Mouse (Mus musculus) embryonic facial prominence, embryonic 15.5 days (tissue): ENCODE data around the gene Col23a1. TPM values are rescaled to one million over a fixed set of nuclear protein-coding genes. Genes with fewer than 3 reads are reported as not detected.

Experiments used
- ATAC-seq: fragments of 200-750 bp; cut with Nextera tagmentation; 2 replicates; pipeline ENCODE4 v1.8.0; 2017; ENCODE audit warnings: low read depth, moderate TSS enrichment; ENCODE audit not compliant: insufficient number of reproducible peaks, low FRiP score, low TSS enrichment
- H3K27ac ChIP-seq: fragments of 300-500 bp; sonication (generic); replicated peaks from 2 replicates; pipeline ENCODE4 v1.5.1; 2015; ENCODE audit warnings: mild to moderate bottlenecking, inconsistent platforms
- H3K27me3 ChIP-seq: fragments of 300-500 bp; sonication (generic); 2 replicates; pipeline ENCODE4 v1.6.1; 2015; ENCODE audit warnings: inconsistent platforms
- H3K36me3 ChIP-seq: fragments of 300-500 bp; sonication (generic); 2 replicates; pipeline ENCODE4 v1.6.1; 2015; ENCODE audit warnings: mild to moderate bottlenecking, inconsistent platforms
- H3K4me1 ChIP-seq: fragments of 300-500 bp; sonication (generic); 2 replicates; pipeline ENCODE4 v1.6.1; 2015; ENCODE audit warnings: inconsistent platforms
- H3K4me2 ChIP-seq: fragments of 300-500 bp; sonication (generic); replicated peaks from 2 replicates; pipeline ENCODE4 v1.6.1; 2015; ENCODE audit warnings: mild to moderate bottlenecking, inconsistent platforms
- H3K4me3 ChIP-seq: fragments of 300-500 bp; sonication (generic); replicated peaks from 2 replicates; pipeline ENCODE4 v1.5.1; 2015; ENCODE audit warnings: mild to moderate bottlenecking, inconsistent platforms
- H3K9ac ChIP-seq: fragments of 300-500 bp; sonication (generic); 2 replicates; pipeline ENCODE4 v1.6.1; 2015; ENCODE audit warnings: inconsistent platforms
- H3K9me3 ChIP-seq: fragments of 300-500 bp; sonication (generic); replicated peaks from 2 replicates; pipeline ENCODE4 v1.6.1; 2016; ENCODE audit warnings: inconsistent platforms
- WGBS: fragments of 180-500 bp; shearing (Covaris S2); methylation state at CpG from one replicate; pipeline ENCODE4 v1.1.7; 2015; 5-methylcytosine and 5-hydroxymethylcytosine counted together
- polyA plus RNA-seq: library from polyadenylated mRNA; unstranded; fragments of >200 nt; fragmentation: Nextera tagmentation; extraction: Ambion mirVana; gene quantifications from 2 replicates; pipeline ENCODE4 v1.2.1, GENCODE M21; 2015

The Col23a1 gene
- polyA plus RNA-seq, 1 experiment from 2014 or later = 26.2 TPM

- WGBS = 78% methylated on average over 4 of the region's 4 CpGs
- Histone ChIP-seq H3K4me2 (no peak overlapping the region), H3K36me3 (no peaks in the 10 kb centered on the region), H3K4me1 (0 out of 2 replicates have a peak, but pooled peaks cover 4% of the 10 kb centered on the region), H3K27me3 (no peaks in the 10 kb centered on the region), H3K9me3 (no peaks in the 10 kb centered on the region), H3K27ac (no peak overlapping the region), H3K9ac (no peak overlapping the region), H3K4me3 (no peak overlapping the region)
- no peak for ATAC-seq
Measured at GRCm38 (mm10) chr11:51493421-51493820, 203.7 kb downstream of the Col23a1 start.

- Histone ChIP-seq H3K9ac (no peak overlapping the region), H3K4me3 (no peak overlapping the region), H3K27me3 (no peaks in the 10 kb centered on the region), H3K4me2 (no peak overlapping the region), H3K27ac (no peak overlapping the region), H3K9me3 (no peaks in the 10 kb centered on the region), H3K36me3 (no peaks in the 10 kb centered on the region), H3K4me1 (no peaks in the 10 kb centered on the region)
- WGBS = 46% methylated on average over 5 of the region's 5 CpGs
- no peak for ATAC-seq
Measured at GRCm38 (mm10) chr11:51494178-51494577, 204.5 kb downstream of the Col23a1 start.

- no peak overlapping the region for H3K4me3 ChIP-seq
- H3K4me2 ChIP-seq = no peak overlapping the region
- ATAC-seq = no peak
- no peaks in the 10 kb centered on the region for H3K36me3 ChIP-seq
- no peaks in the 10 kb centered on the region for H3K9me3 ChIP-seq
- no peaks in the 10 kb centered on the region for H3K27me3 ChIP-seq
- H3K4me1 ChIP-seq = peaks cover 11% of the 10 kb centered on the region
- H3K27ac ChIP-seq = no peak overlapping the region
- no peak overlapping the region for H3K9ac ChIP-seq
Measured at GRCm38 (mm10) chr11:51499776-51500175, 210.1 kb downstream of the Col23a1 start.

GRCm38 (mm10) chr11:51502431-51502851, 212.7 kb downstream of the Col23a1 start:
- WGBS = 28% methylated on average over 10 of the region's 10 CpGs
- Histone ChIP-seq H3K9me3 (no peaks in the 10 kb centered on the region), H3K9ac (no peak overlapping the region), H3K4me1 (peaks cover 15% of the 10 kb centered on the region), H3K4me3 (no peak overlapping the region), H3K36me3 (no peaks in the 10 kb centered on the region), H3K27ac (no peak overlapping the region), H3K27me3 (no peaks in the 10 kb centered on the region), H3K4me2 (no peak overlapping the region; the same call in 1 of the 2 replicates)
- no peak for ATAC-seq

GRCm38 (mm10) chr11:51504946-51505345, 215.2 kb downstream of the Col23a1 start:
- H3K9me3 ChIP-seq = no peaks in the 10 kb centered on the region
- no peak overlapping the region for H3K4me3 ChIP-seq
- no peaks in the 10 kb centered on the region for H3K27me3 ChIP-seq
- no peak overlapping the region for H3K27ac ChIP-seq
- H3K4me1 ChIP-seq = peaks cover 31% of the 10 kb centered on the region
- H3K4me2 ChIP-seq = no peak overlapping the region
- no peak for ATAC-seq
- H3K36me3 ChIP-seq = no peaks in the 10 kb centered on the region
- no peak overlapping the region for H3K9ac ChIP-seq
- WGBS = 30% methylated on average over 3 of the region's 3 CpGs

- Histone ChIP-seq H3K36me3 (no peaks in the 10 kb centered on the region), H3K4me2 (no peak overlapping the region), H3K27me3 (no peaks in the 10 kb centered on the region), H3K9ac (no peak overlapping the region), H3K9me3 (no peaks in the 10 kb centered on the region), H3K4me1 (peaks cover 21% of the 10 kb centered on the region), H3K27ac (no peak overlapping the region), H3K4me3 (no peak overlapping the region)
- no peak for ATAC-seq
- 45% methylated on average over 6 of the region's 6 CpGs for WGBS
Measured at GRCm38 (mm10) chr11:51508053-51508452, 218.3 kb downstream of the Col23a1 start.

- H3K4me2 ChIP-seq = no peak overlapping the region
- no peak overlapping the region for H3K9ac ChIP-seq
- no peaks in the 10 kb centered on the region for H3K9me3 ChIP-seq
- no peak for ATAC-seq
- peaks cover 20% of the 10 kb centered on the region for H3K4me1 ChIP-seq
- H3K4me3 ChIP-seq = no peak overlapping the region
- WGBS = 81% methylated on average over 5 of the region's 5 CpGs
- H3K27ac ChIP-seq = no peak overlapping the region
- H3K27me3 ChIP-seq = no peaks in the 10 kb centered on the region
- H3K36me3 ChIP-seq = no peaks in the 10 kb centered on the region
Measured at GRCm38 (mm10) chr11:51509211-51509610, 219.5 kb downstream of the Col23a1 start.

- Histone ChIP-seq H3K4me3 (no peak overlapping the region), H3K9ac (no peak overlapping the region), H3K36me3 (no peaks in the 10 kb centered on the region), H3K4me1 (peaks cover 18% of the 10 kb centered on the region), H3K27me3 (no peaks in the 10 kb centered on the region), H3K9me3 (no peaks in the 10 kb centered on the region), H3K4me2 (no peak overlapping the region), H3K27ac (no peak overlapping the region)
- 69% methylated on average over 6 of the region's 6 CpGs for WGBS
- ATAC-seq = no peak
Measured at GRCm38 (mm10) chr11:51513019-51513418, 223.3 kb downstream of the Col23a1 start.

- no peaks in the 10 kb centered on the region for H3K9me3 ChIP-seq
- H3K27me3 ChIP-seq = no peaks in the 10 kb centered on the region
- WGBS = 73% methylated on average over 11 of the region's 11 CpGs
- no peaks in the 10 kb centered on the region for H3K36me3 ChIP-seq
- H3K4me2 ChIP-seq = no peak overlapping the region
- H3K4me1 ChIP-seq = peaks cover 15% of the 10 kb centered on the region; the same call in 1 of the 2 replicates
- no peak overlapping the region for H3K27ac ChIP-seq
- no peak overlapping the region for H3K9ac ChIP-seq
- no peak for ATAC-seq
- H3K4me3 ChIP-seq = no peak overlapping the region
Measured at GRCm38 (mm10) chr11:51515346-51515745, 225.6 kb downstream of the Col23a1 start.

- ATAC-seq = no peak
- Histone ChIP-seq H3K27ac (no peak overlapping the region), H3K36me3 (no peaks in the 10 kb centered on the region), H3K4me2 (no peak overlapping the region), H3K9me3 (no peaks in the 10 kb centered on the region), H3K4me1 (peaks cover 20% of the 10 kb centered on the region; the same call in 1 of the 2 replicates), H3K4me3 (no peak overlapping the region), H3K27me3 (no peaks in the 10 kb centered on the region), H3K9ac (no peak overlapping the region)
- 92% methylated on average over 3 of the region's 3 CpGs for WGBS
Measured at GRCm38 (mm10) chr11:51518100-51518499, 228.4 kb downstream of the Col23a1 start.

- ATAC-seq = no peak
- Histone ChIP-seq H3K4me1 (peaks cover 25% of the 10 kb centered on the region), H3K27me3 (no peaks in the 10 kb centered on the region), H3K9me3 (no peaks in the 10 kb centered on the region), H3K36me3 (no peaks in the 10 kb centered on the region), H3K4me2 (no peak overlapping the region), H3K4me3 (no peak overlapping the region), H3K9ac (no peak overlapping the region), H3K27ac (no peak overlapping the region)
- 37% methylated on average over 6 of the region's 6 CpGs for WGBS
Measured at GRCm38 (mm10) chr11:51518585-51518984, 228.9 kb downstream of the Col23a1 start.

GRCm38 (mm10) chr11:51521440-51521839, 231.7 kb downstream of the Col23a1 start:
- Histone ChIP-seq H3K27ac (no peak overlapping the region), H3K27me3 (no peaks in the 10 kb centered on the region), H3K4me3 (no peak overlapping the region), H3K4me2 (no peak overlapping the region), H3K4me1 (peaks cover 27% of the 10 kb centered on the region), H3K9ac (no peak overlapping the region), H3K9me3 (no peaks in the 10 kb centered on the region), H3K36me3 (no peaks in the 10 kb centered on the region)
- 51% methylated on average over 3 of the region's 3 CpGs for WGBS
- no peak for ATAC-seq
